Mouse (Mus musculus) hindbrain, embryonic 14.5 days (tissue): ENCODE measurements around the gene Gatd1. TPM values are rescaled to one million over a fixed set of nuclear protein-coding genes. Genes with fewer than 3 reads are reported as not detected.
A peak's percentile ranks its signal among the peaks of the same experiment; 100 is the strongest.

Source experiments
- ATAC-seq: fragments of 200-750 bp; cut with Nextera tagmentation; 2 replicates; pipeline ENCODE4 v1.8.0; 2017; ENCODE audit warnings: moderate number of reproducible peaks, mild to moderate bottlenecking, moderate TSS enrichment, moderate library complexity; ENCODE audit not compliant: low FRiP score
- DNase-seq: peaks from one replicate; pipeline ENCODE4 v3.0.0-alpha.2; 2015; ENCODE audit warnings: low spot score
- H3K27ac ChIP-seq: fragments of 300-500 bp; sonication (generic); 2 replicates; pipeline ENCODE4 v1.5.1; 2014; ENCODE audit warnings: mild to moderate bottlenecking, moderate library complexity
- H3K27me3 ChIP-seq: fragments of 300-500 bp; sonication (generic); 2 replicates; pipeline ENCODE4 v1.6.1; 2014; ENCODE audit warnings: mild to moderate bottlenecking, low read length, mixed read lengths; ENCODE audit not compliant: control insufficient read depth, insufficient read depth
- H3K36me3 ChIP-seq: fragments of 300-500 bp; sonication (generic); replicated peaks from 2 replicates; pipeline ENCODE4 v1.6.1; 2014; ENCODE audit not compliant: control insufficient read depth, insufficient read depth
- H3K4me1 ChIP-seq: fragments of 300-500 bp; sonication (generic); replicated peaks from 2 replicates; pipeline ENCODE4 v1.6.1; 2014; ENCODE audit warnings: antibody characterized with exemption, low read length, mixed read lengths; ENCODE audit not compliant: control insufficient read depth, insufficient read depth
- H3K4me2 ChIP-seq: fragments of 300-500 bp; sonication (generic); replicated peaks from 2 replicates; pipeline ENCODE4 v1.6.1; 2014; ENCODE audit warnings: mild to moderate bottlenecking, moderate library complexity
- H3K4me3 ChIP-seq: fragments of 300-500 bp; sonication (generic); replicated peaks from 2 replicates; pipeline ENCODE4 v1.5.1; 2014; ENCODE audit warnings: mild to moderate bottlenecking, low read length
- H3K9ac ChIP-seq: fragments of 300-500 bp; sonication (generic); 2 replicates; pipeline ENCODE4 v1.6.1; 2014
- H3K9me3 ChIP-seq: fragments of 300-500 bp; sonication (generic); 2 replicates; pipeline ENCODE4 v1.6.1; 2016; ENCODE audit warnings: low read length; ENCODE audit not compliant: control insufficient read depth
- WGBS: fragments of 180-500 bp; shearing (Covaris S2); extraction: QIAGEN DNeasy Blood & Tissue Kit; methylation state at CpG from one replicate; pipeline ENCODE4 v1.1.7; 2014; 5-methylcytosine and 5-hydroxymethylcytosine counted together
- polyA plus RNA-seq: library from polyadenylated mRNA; unstranded; fragments of >200 nt; fragmentation: Nextera tagmentation; extraction: Ambion mirVana; gene quantifications from 2 replicates; pipeline ENCODE4 v1.2.1, GENCODE M21; 2014

The Gatd1 gene
- polyA plus RNA-seq, 1 experiment from 2014 or later = 43.4 TPM

- H3K27me3 ChIP-seq = peaks cover 12% of the 10 kb centered on the region; the same call in 1 of the 2 replicates
- H3K9me3 ChIP-seq = no peaks in the 10 kb centered on the region
- WGBS = 87% methylated on average over 5 of the region's 5 CpGs
- H3K9ac ChIP-seq = no peak overlapping the region
- no peak overlapping the region for H3K4me2 ChIP-seq
- H3K36me3 ChIP-seq = no peaks in the 10 kb centered on the region
- H3K4me1 ChIP-seq = no peaks in the 10 kb centered on the region
- DNase-seq = no peak
- H3K27ac ChIP-seq = no peak overlapping the region
- no peak overlapping the region for H3K4me3 ChIP-seq
- no peak for ATAC-seq
Observed at GRCm38 (mm10) chr7:141364349-141365048, 49.4 kb downstream of the Gatd1 start.

- Histone ChIP-seq H3K4me2 (no peak overlapping the region), H3K27me3 (peaks cover 12% of the 10 kb centered on the region; the same call in 1 of the 2 replicates), H3K36me3 (no peaks in the 10 kb centered on the region), H3K27ac (no peak overlapping the region), H3K9me3 (no peaks in the 10 kb centered on the region), H3K9ac (no peak overlapping the region), H3K4me1 (no peaks in the 10 kb centered on the region), H3K4me3 (no peak overlapping the region)
- WGBS = 73% methylated on average over 2 of the region's 2 CpGs
- DNase-seq (no peak), ATAC-seq (no peak)
Observed at GRCm38 (mm10) chr7:141363752-141364125, 50.2 kb downstream of the Gatd1 start.

- Histone ChIP-seq H3K4me1 (no peaks in the 10 kb centered on the region), H3K9ac (no peak overlapping the region), H3K27me3 (peaks cover 12% of the 10 kb centered on the region; the same call in 1 of the 2 replicates), H3K27ac (no peak overlapping the region), H3K4me3 (no peak overlapping the region), H3K36me3 (no peaks in the 10 kb centered on the region), H3K9me3 (no peaks in the 10 kb centered on the region), H3K4me2 (no peak overlapping the region)
- DNase-seq (peak; percentile 85), ATAC-seq (peak; percentile 55; the same call in 1 of the 2 replicates)
- 66% methylated on average over 4 of the region's 4 CpGs for WGBS
Observed at GRCm38 (mm10) chr7:141363106-141363751, 50.7 kb downstream of the Gatd1 start.

- no peak for DNase-seq
- Histone ChIP-seq H3K4me3 (no peak overlapping the region), H3K27me3 (peaks cover 12% of the 10 kb centered on the region; the same call in 1 of the 2 replicates), H3K9ac (no peak overlapping the region), H3K4me1 (no peaks in the 10 kb centered on the region), H3K4me2 (peak overlapping the region; percentile 29), H3K9me3 (no peaks in the 10 kb centered on the region), H3K27ac (no peak overlapping the region), H3K36me3 (no peaks in the 10 kb centered on the region)
- ATAC-seq = no peak
- WGBS = 18% methylated on average over 24 of the region's 24 CpGs
Observed at GRCm38 (mm10) chr7:141361510-141361909, 52.4 kb downstream of the Gatd1 start.

Other genes starting within 250 kb of the Gatd1 start
- gene Rnh1, start 241.3 kb downstream of the Gatd1 start, polyA plus RNA-seq = 53.5 and 56.1 TPM in 2 replicates
- 168 and 187 TPM in 2 replicates for gene Hras, start 220.1 kb downstream of the Gatd1 start, polyA plus RNA-seq
- gene Lrrc56, start 220.0 kb downstream of the Gatd1 start, polyA plus RNA-seq = 6.6 and 7.6 TPM in 2 replicates
- 0.20 and 0.66 TPM in 2 replicates for gene Lmntd2, start 200.1 kb downstream of the Gatd1 start, polyA plus RNA-seq
- 20.2 and 23.5 TPM in 2 replicates for gene Rassf7, start 198.3 kb downstream of the Gatd1 start, polyA plus RNA-seq
- gene Phrf1, start 185.4 kb downstream of the Gatd1 start, polyA plus RNA-seq = 61.8 and 63.5 TPM in 2 replicates
- gene Irf7, start 147.7 kb downstream of the Gatd1 start, polyA plus RNA-seq = 1.4 and 1.6 TPM in 2 replicates
- gene Cdhr5, start 137.3 kb downstream of the Gatd1 start, polyA plus RNA-seq = not detected in 2 replicates
- 3.2 and 4.1 TPM in 2 replicates for gene Sct, start 135.0 kb downstream of the Gatd1 start, polyA plus RNA-seq
- gene Drd4, start 122.1 kb downstream of the Gatd1 start, polyA plus RNA-seq = 0.65 and 0.88 TPM in 2 replicates
- gene Deaf1, start 86.4 kb downstream of the Gatd1 start, polyA plus RNA-seq = 187 TPM in 2 replicates
- gene Tmem80, start 86.4 kb downstream of the Gatd1 start, polyA plus RNA-seq = 24.7 and 32.6 TPM in 2 replicates
- gene Eps8l2, start 75.3 kb downstream of the Gatd1 start, polyA plus RNA-seq = 0.98 and 1.2 TPM in 2 replicates
- gene Taldo1, start 21.9 kb downstream of the Gatd1 start, polyA plus RNA-seq = 271 and 278 TPM in 2 replicates
- gene Cend1, start 15.4 kb upstream of the Gatd1 start, polyA plus RNA-seq = 46.9 and 50.3 TPM in 2 replicates
- gene Slc25a22, start 23.8 kb upstream of the Gatd1 start, polyA plus RNA-seq = 73.0 and 81.4 TPM in 2 replicates
- gene Pidd1, start 29.9 kb upstream of the Gatd1 start, polyA plus RNA-seq = 3.1 and 4.2 TPM in 2 replicates
- 669 and 782 TPM in 2 replicates for gene Rplp2, start 33.2 kb upstream of the Gatd1 start, polyA plus RNA-seq
- 15.3 and 18.4 TPM in 2 replicates for gene Pnpla2, start 41.1 kb upstream of the Gatd1 start, polyA plus RNA-seq
- 3.7 and 8.1 TPM in 2 replicates for gene Cracr2b, start 47.0 kb upstream of the Gatd1 start, polyA plus RNA-seq
- 47.0 and 50.4 TPM in 2 replicates for gene Cd151, start 53.3 kb upstream of the Gatd1 start, polyA plus RNA-seq
- 81.9 and 93.0 TPM in 2 replicates for gene Polr2l, start 61.0 kb upstream of the Gatd1 start, polyA plus RNA-seq
- 61.0 and 62.2 TPM in 2 replicates for gene Tspan4, start 61.1 kb upstream of the Gatd1 start, polyA plus RNA-seq
- gene Chid1, start 125.7 kb upstream of the Gatd1 start, polyA plus RNA-seq = 45.5 and 47.8 TPM in 2 replicates
- gene Ap2a2, start 148.0 kb upstream of the Gatd1 start, polyA plus RNA-seq = 104 TPM in 2 replicates
- gene Muc6, start 241.2 kb upstream of the Gatd1 start, polyA plus RNA-seq = 0.18 and 0.33 TPM in 2 replicates